Mouse (Mus musculus) kidney, adult 18-20 months (tissue): ENCODE data around the gene Fry.
"Not testable (repeated sequence)": the region's sequence is repeated elsewhere in the genome, so short reads cannot be mapped to it uniquely, and the experiment has no call there.

Experiments used
- DNase-seq: peaks from one replicate; pipeline ENCODE4 v3.0.0; 2021

Fry gene

DNA sequence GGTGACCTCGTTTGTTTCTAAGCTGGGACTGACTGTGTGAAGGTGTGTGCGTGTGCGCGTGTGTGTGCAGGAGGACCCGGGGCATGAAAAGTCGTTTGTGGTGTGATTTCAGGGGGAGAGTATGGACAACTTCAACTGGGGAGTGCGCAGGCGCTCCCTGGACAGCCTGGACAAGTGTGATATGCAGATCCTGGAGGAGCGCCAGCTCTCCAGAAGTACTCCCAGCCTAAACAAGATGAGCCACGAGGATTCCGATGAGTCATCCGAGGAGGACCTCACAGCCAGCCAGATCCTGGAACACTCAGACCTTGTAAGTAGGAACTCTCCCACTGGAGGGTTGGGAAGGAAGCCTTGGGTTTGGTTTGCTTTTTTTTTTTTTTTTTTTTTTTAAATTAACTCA, 347.7 kb downstream of the Fry start:
- peak; percentile 79 for DNase-seq

DNA sequence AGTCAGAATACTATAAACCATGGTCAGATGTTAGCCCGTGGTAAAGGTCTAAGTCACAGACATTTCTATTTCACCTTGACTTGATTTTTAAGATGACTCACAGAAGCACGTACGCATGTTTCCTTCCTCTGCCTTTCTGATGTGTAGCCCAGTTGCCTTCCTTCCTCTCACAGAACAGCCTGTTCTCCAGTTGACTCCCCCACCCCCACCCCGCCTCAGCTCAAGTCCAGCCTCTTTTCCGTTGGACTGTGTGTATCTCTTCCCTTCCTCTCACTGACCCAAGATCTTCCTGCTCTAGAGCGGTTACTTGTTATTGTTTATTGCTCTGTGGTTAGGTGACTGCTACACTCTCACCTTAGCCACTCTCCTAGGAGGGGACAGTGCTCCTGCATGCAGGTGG, 350.0 kb downstream of the Fry start:
- DNase-seq = peak; percentile 33

DNA sequence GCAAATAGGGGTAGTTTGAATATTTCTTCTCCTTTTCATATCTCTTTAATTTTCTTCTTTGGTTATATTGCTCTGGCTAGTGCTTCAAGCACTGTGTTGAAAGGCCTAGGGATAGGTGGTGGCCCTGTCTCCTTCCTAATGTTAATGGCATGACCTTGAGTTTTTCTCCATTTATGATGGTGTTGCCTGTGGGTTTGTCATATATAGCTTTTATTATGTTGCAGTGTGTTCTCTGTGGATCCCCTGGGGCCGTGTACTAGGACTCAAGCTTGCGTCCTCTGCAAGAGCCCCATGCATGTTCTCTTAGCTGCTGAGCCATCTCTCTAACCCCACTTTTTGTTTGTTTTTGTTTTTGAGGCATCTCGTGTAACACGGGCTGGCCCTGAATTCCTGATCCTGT, 358.9 kb downstream of the Fry start:
- no peak for DNase-seq

DNA sequence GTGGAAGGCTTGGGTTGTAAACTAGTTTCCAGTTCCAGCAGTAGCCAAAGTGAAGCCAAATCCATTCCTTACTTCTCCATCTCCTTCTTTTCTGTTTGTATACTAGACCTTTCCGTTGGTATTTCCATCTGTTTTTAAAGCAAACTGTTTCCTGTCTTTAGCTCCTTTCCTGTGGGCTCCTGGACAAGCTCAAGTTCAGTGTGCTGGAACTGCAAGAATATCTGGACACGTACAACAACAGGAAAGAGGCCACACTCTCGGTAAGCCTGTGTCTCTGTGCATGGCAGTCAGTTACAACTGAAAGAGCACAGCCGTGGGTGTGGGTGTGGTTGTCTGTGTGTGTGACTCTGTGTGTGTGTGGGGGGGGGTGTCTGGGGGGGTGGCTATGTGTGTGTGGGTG, 360.2 kb downstream of the Fry start:
- no peak for DNase-seq

GRCm38 (mm10) chr5:150485198-150485597, 366.8 kb downstream of the Fry start:
- DNase-seq = peak; percentile 12

- DNase-seq = no peak
Measured at GRCm38 (mm10) chr5:150490285-150490684, 371.8 kb downstream of the Fry start.

- DNase-seq = no peak
Measured at GRCm38 (mm10) chr5:150490821-150491220, 372.4 kb downstream of the Fry start.

- not testable (repeated sequence) for DNase-seq
Measured at GRCm38 (mm10) chr5:150491573-150492173, 373.2 kb downstream of the Fry start.

DNA sequence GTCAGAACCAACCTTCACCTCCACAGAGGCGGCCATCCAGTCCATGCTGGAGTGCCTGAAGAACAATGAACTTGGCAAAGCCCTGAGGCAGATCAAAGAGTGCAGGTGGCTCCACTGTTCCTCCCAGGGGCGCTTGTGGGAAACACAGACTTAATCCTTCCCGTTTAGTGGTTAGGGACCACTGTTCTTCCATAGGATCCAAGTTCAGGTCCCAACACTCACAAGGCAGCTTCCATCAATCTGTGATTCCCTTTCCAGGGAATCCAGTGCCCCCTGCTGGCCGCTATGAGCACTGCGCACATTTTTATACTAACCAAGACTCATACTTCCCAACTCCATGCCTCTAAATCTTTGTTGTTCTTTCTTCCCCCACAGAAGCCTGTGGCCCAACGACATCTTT, 377.3 kb downstream of the Fry start:
- DNase-seq = peak; percentile 46

DNA sequence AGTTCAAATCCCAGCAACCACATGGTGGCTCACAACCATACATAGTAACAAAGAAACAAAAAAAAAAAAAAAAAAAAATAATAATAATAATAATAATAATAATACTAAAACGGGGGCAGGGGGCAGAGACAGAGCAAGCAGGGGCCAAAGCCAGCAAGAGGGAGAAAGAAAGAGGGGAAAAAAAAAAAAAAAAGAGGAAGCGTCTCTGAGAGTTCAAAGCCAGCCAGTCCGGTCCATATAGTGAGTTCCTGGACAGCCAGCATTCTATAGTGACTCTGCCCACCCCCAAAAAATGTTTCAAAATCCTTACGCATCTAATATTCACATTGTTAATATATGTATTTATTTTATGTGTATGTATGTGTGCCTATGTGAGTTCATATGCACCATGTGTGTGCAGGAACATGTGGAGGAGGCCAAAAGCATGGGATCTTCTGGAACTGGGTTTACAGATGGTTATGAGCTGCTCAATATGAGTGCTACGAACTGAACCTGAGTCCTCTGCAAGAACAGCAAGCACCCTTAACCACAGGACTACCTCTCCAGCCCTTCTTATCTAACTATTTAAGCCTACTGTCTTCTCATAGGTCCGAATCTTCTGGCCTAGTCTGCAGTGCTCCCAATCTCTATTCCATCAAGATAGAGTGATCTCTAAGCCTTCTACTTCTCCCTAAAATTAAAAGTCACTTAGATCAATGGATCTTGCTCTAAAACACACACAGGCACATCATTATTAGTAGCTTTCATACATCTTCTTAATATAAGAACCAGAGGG, 392.2 kb downstream of the Fry start:
- no peak for DNase-seq

DNA sequence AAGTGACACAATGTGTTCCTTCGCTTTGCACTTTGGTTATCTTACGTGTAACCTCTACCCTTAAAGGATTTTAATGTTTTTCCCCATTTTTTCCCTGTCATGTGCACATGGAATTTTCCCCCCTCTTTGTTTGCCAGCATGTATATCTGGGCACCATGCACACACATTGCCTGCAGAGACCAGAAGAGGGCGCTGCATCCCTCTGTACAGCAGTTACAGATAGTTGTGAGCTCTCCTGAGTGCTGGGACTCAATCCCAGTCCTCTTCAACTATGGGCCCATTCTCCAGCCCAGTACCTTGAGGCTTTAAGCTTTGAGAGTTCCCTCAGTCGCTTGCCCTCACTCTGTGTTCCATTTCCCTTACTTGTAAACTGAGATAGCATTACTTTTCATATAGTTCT, 394.8 kb downstream of the Fry start:
- DNase-seq = no peak

- no peak for DNase-seq
Measured at GRCm38 (mm10) chr5:150514027-150514426, 395.6 kb downstream of the Fry start.

DNA sequence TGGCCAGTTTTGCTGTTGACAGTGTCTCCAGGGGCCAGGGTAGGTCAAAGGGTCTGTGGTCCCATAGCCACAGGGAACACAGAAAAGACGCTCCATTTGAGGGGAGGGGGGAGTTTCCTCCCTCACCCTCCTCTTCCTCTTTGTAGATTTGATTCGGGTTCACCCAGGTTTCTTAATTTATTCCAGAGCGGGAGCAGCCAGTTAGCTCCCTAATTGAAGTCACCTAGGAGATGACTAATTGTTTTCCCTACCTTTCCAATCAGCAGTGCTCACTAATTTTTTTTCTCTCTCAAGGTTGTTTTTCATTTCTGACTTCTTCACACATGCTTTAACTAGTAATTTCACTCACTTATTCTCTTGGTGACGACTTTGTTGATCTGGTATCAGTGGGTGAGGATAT, 399.6 kb downstream of the Fry start, which contains the start of gene Zar1l:
Zar1l (minus strand) TSS at position 101 of the 400 bp plus-strand sequence.
- DNase-seq = no peak

DNA sequence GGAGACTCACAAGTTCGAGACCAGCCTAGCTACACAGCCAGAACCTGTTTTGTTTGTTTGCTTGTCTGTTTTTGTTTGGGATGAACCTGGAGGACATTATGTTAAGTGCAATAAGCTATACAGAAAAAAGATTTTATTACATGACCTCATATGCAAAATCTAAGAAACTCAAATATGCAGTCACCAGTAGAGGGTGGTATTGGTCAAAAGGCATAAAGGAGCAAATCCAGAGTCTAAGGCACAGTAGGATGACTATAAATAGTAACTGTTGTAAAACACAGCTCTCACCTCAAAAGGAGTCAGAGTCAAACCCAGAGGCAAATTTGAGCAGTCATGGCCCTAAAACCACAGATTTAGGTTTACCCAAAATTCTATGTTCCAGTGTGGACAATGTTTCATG, 401.1 kb downstream of the Fry start:
- no peak for DNase-seq

DNA sequence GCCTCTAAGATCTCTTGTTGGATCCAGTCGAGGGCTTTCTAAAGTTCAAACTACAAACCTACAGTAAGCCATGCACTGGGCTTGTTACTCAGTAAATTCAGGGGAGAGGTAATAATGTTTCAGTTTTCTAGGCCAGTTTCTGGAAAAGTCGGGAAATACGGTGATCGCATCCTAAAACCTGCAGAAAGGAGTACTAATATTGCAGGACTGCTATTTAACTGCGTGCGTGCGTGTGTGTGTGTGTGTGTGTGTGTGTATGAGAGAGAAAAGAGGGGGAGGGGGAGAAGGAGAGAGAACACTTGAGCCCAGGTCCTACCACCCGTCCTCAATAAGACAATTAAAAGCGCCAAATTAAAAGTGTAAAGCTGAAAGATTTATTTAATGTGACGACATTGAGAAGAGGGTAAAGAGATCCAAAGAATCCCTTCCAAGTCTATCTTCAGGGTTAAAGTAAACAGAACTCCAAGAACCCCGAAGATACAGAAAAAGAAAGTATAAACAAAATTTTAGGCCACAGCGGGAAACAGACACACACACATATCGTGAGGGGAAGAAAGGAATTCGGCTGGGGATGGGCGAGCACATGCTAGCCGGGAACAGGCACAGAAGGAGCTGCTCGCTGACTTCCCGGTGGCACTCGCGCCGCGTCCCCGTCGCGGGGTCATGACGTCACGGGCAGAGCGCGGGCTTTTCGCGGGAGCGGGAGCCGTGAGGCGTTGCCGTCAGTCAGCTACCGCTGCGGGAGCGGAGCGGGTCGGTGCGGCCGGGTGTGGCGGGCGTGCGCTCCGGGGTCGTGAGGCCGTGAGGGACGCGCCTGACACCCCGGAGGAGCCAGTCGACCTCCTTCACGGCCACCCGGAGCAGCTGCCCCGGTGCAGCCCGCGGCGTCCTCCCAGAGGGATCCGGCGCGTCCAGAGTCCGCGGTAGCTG, 403.8 kb downstream of the Fry start, which contains the start of gene Brca2:
Brca2 (plus strand) TSS at position 694 of the 930 bp plus-strand sequence.
- DNase-seq = peak; percentile 91

- no peak for DNase-seq
Measured at GRCm38 (mm10) chr5:150522867-150523234, 404.4 kb downstream of the Fry start.

- no peak for DNase-seq
Measured at GRCm38 (mm10) chr5:150525239-150525638, 406.8 kb downstream of the Fry start.

- DNase-seq = no peak
Measured at GRCm38 (mm10) chr5:150541302-150541701, 422.9 kb downstream of the Fry start.

GRCm38 (mm10) chr5:150543184-150543583, 424.7 kb downstream of the Fry start:
- no peak for DNase-seq
